Mouse (Mus musculus) bone marrow macrophage, adult 2 months (primary cell): ENCODE results near the gene Lyve1.

Experiments
- CTCF ChIP-seq: IDR thresholded peaks from 2 replicates; pipeline ENCODE4 v1.5.1; 2012; ENCODE audit warnings: low read depth, mild to moderate bottlenecking, low read length, moderate library complexity
- POLR2A ChIP-seq: IDR thresholded peaks from 2 replicates; pipeline ENCODE4 v1.6.1; 2012; ENCODE audit warnings: mild to moderate bottlenecking, low read depth, low read length, borderline replicate concordance

- TF ChIP-seq POLR2A, result no peak
- TF ChIP-seq CTCF, result no peak
Measured at GRCm38 (mm10) chr7:110894673-110895072, 31.6 kb upstream of the Lyve1 start.
